Mouse (Mus musculus) adrenal gland, adult 2 months (tissue): ENCODE measurements around the gene Col16a1. TPM values are rescaled to one million over a fixed set of nuclear protein-coding genes. Genes with fewer than 3 reads are reported as not detected.

Source experiments
- DNase-seq: peaks from one replicate; pipeline ENCODE4 v3.0.0; 2021
- polyA plus RNA-seq: library from polyadenylated mRNA; depleted of rRNA; stranded (reverse); fragments of >200 nt; gene quantifications from 2 replicates; pipeline ENCODE4 v1.2.3, GENCODE M21; 2012; rRNA removed
- total RNA-seq, 2 experiments: library from RNA; stranded (reverse); gene quantifications; 2 replicates each; pipeline ENCODE4 v1.2.3; 2021

Col16a1 gene
- total and polyA plus RNA-seq, 3 experiments: 9.2 to 15.8 (median 15.7) TPM

DNA sequence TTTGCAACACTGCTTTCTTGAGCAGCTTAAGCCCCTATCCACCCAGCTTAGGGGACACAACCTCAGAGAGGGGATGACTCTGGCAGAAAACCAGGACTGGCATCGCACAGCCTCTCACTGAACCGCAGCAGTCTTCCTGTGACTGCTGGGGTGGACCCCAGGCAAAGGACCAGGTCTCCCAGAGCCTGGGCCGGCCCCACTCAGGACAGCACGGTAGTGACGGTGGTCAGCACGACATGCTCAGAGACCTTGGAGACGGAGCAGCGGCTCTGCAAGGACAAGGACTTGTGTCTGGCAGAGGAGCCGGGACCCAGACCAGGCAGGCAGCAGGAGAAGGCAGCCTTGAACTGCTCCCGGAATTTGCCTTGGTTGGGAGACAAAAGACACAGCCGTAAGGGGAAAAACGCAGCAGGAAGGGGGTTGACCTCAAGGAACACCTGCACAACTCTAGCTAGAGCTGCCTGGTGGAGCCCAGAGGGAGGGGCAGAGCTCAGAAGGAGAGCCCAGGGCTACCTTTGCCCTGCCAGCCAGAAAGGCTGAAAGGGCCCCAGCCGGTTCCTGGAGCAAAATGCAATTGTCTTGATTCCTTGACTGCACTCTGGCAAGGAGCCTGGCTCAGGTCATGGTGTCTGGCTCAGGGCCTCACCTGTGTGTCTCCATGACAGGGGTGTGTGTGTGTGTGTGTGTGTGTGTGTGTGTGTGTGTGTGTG lies 83.2 kb downstream of the Col16a1 start:
- peak; percentile 67 for DNase-seq

DNA sequence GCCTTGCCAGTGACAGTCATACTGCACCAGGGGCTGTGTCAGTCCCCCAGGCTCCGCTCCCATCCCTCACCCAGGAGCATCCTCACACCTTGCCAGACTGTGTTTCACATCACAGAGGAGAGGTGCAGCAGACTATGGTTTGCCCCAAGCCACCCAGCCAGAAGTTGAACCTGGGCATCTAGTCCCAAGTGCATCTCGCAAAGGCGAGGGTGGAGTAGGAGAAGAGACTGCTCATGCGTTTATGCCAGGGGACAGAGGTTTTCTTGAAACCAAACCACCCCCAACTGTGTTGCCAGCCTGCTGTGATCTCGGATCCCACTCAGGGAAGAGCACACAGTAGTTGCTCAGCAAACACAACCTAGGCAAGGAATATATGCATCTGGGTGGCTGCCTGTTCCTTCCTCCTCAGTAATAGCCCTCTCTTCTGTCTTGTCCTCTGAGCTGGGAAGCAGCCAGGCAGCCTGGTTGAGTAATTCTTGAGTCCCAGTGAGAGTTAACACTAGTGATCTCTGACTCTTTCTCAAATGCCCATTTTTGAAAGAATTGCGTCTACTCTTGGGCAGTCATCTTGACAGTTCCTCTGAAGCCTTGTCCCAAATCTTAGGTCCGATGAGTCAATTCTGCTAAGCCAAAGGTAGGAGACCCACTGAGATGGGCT lies 83.9 kb downstream of the Col16a1 start:
- no peak for DNase-seq

DNA sequence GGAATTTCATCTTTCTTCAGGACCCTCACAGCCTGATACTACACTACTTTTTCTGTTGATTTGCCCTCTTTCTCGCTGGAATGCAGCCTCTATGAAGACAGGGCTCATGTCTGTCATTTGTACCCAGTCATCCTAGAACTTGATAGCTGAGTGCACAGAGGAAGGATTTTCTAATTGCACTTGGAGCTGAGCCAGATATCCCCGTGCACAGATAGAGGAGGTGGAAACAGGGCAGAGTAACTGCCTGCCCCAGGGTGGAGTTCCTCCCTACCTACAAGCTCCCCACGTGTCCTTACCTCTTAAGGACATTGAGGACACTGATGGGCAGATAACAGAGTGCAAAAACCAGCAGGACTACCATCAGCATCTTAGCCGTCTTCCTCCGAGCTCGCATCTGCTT lies 85.8 kb downstream of the Col16a1 start:
- DNase-seq: no peak

- peak; percentile 78 for DNase-seq
Observed at GRCm38 (mm10) chr4:130138441-130139213, 91.0 kb downstream of the Col16a1 start.

DNA sequence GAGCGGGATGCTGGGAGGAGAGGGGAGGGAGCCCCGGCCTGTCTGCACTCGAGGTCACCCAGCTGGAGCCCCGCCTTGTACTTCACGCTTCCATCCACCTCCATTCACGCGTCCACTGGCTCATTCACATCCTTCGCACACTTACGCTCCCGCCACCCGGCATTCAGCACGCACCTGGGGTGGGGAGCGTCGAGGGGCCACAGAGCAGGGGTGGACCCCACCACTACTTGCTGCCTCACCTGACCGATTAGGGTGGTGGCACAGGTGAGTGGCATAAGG lies 91.5 kb downstream of the Col16a1 start, which contains the start of gene Hcrtr1:
Gene Hcrtr1 (minus strand): TSS at position 146 of the 279 bp plus-strand sequence.
- DNase-seq: no peak

DNA sequence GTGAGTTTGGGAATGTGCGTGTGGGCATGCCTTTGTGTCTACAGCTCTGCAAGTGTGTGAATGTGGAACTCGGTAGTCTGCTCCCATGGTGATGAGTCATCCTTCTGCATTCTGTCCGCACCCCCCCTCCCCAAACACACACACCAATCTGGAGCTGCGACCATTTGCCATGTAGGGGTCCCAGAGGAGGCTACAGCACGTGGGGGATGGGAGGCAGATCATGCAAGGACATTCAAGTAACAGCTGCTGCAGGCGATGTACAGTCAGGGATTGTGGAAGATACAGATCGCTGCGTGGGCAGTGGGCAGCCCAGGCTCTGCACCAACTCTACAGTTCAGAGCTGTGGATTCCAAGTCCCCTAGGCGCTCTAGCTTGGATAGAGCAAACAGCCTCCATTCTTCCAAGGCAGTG lies 93.4 kb downstream of the Col16a1 start:
- no peak for DNase-seq

- DNase-seq: peak; percentile 76
Observed at GRCm38 (mm10) chr4:130141786-130142185, 94.1 kb downstream of the Col16a1 start.

DNA sequence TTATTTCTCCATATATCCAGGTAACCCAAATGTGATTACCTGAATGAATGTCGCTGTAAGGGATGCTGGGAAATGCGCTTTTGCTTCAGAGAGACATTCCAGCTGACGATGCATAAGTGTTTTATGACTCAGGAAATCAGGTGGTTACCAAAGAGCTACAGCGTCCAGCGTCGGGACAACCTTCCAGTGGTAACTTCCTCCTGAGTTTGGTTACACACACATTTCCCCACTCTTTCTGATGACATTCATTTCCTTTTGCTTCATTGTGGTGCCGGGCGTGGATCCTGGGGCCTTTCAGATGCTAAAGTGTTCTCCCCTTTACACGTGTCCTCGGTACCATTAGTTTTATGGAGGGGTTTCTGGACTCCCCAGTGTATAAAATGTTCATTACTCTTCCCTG lies 100.8 kb downstream of the Col16a1 start:
- DNase-seq: no peak

Other genes starting within 250 kb of the Col16a1 start
- 100 to 1,000 TPM; 378 to 409 TPM for gene Ptp4a2, start 236.6 kb upstream of the Col16a1 start, total RNA-seq
- 41.0 and 48.2 TPM in 2 replicates for gene Ptp4a2, start 236.6 kb upstream of the Col16a1 start, polyA plus RNA-seq
- gene Spocd1, start 118.6 kb upstream of the Col16a1 start, total RNA-seq: 1 to 10 TPM in 1 of 2 experiments, under 1 TPM in 1; 0.92 to 1.1 TPM
- 3.2 and 3.7 TPM in 2 replicates for gene Spocd1, start 118.6 kb upstream of the Col16a1 start, polyA plus RNA-seq
- gene Adgrb2, start 63.0 kb upstream of the Col16a1 start, total RNA-seq: 10 to 100 TPM; 18.7 to 24.9 TPM
- 87.5 and 105 TPM in 2 replicates for gene Adgrb2, start 63.0 kb upstream of the Col16a1 start, polyA plus RNA-seq
- gene Pef1, start 54.7 kb downstream of the Col16a1 start, total RNA-seq: 10 to 100 TPM; 80.3 to 82.6 TPM
- 180 and 181 TPM in 2 replicates for gene Pef1, start 54.7 kb downstream of the Col16a1 start, polyA plus RNA-seq
- gene Hcrtr1, start 91.5 kb downstream of the Col16a1 start, total RNA-seq: under 1 TPM; 0.69 to 0.86 TPM
- 7.6 and 10.5 TPM in 2 replicates for gene Hcrtr1, start 91.5 kb downstream of the Col16a1 start, polyA plus RNA-seq
- gene Tinagl1, start 127.3 kb downstream of the Col16a1 start, total RNA-seq: 100 to 1,000 TPM; 115 to 136 TPM
- 311 and 341 TPM in 2 replicates for gene Tinagl1, start 127.3 kb downstream of the Col16a1 start, polyA plus RNA-seq
- gene Gm853, start 174.6 kb downstream of the Col16a1 start, total RNA-seq: not detected
- gene Gm853, start 174.6 kb downstream of the Col16a1 start, polyA plus RNA-seq: not detected in 2 replicates
- 1 to 10 TPM in 1 of 2 experiments, under 1 TPM in 1; 0.93 to 1.0 TPM for gene Serinc2, start 231.4 kb downstream of the Col16a1 start, total RNA-seq
- 6.2 and 7.1 TPM in 2 replicates for gene Serinc2, start 231.4 kb downstream of the Col16a1 start, polyA plus RNA-seq